ENCODE assay signal across 21 mouse cellular contexts in genomic region chr6:84017392-84017791, GRCm38 (mm10). TPM values are rescaled to one million over a fixed set of nuclear protein-coding genes. Genes with fewer than 3 reads are reported as not detected.
A peak's percentile ranks its signal among the peaks of the same experiment; 100 is the strongest.
DNase-seq lines count a peak whose midpoint lies in the region; ATAC-seq and TF ChIP-seq lines count a peak whose summit lies in the region.
"Had no signal": no experiment of that assay in that cellular context is flagged by ENCODE, and none has a peak within 500 bp of the region (broad histone marks: within the 10 kb centered on the region; RNA-seq: fewer than 3 reads in every experiment).

No protein-coding gene starts in this region.

- H3K27ac ChIP-seq in hindbrain, embryonic 10.5 days: no peak overlapping the region
- H3K27ac ChIP-seq in hindbrain, embryonic 13.5 days: no peak overlapping the region
- no peak overlapping the region for H3K27ac ChIP-seq in bone marrow, adult 2 months (ENCODE audit: control insufficient read depth, insufficient read depth, low read depth, low read length, poor library complexity)
- H3K27ac ChIP-seq in cerebellum, adult 2 months (ENCODE audit: insufficient read depth, low read length): no peak overlapping the region
- H3K27ac ChIP-seq: embryonic facial prominence, embryonic 12.5 days; heart, embryonic 13.5 days; hindbrain, embryonic 12.5 days; liver, embryonic 13.5 days; midbrain, embryonic 12.5 days had no signal

- peaks cover 39% of the 10 kb centered on the region for H3K27me3 ChIP-seq in hindbrain, embryonic 10.5 days (ENCODE audit: insufficient read depth, poor library complexity, severe bottlenecking)
- peaks cover 27% of the 10 kb centered on the region for H3K27me3 ChIP-seq in hindbrain, embryonic 13.5 days
- H3K27me3 ChIP-seq in cerebellum, adult 2 months (ENCODE audit: control insufficient read depth, insufficient read depth, low read length): no peaks in the 10 kb centered on the region
- H3K27me3 ChIP-seq: heart, embryonic 13.5 days had no signal

- no peak for ATAC-seq in hindbrain, embryonic 13.5 days (ENCODE audit: low FRiP score)
- ATAC-seq in monocyte, adult 5-6 weeks (replicated peaks; ENCODE audit: insufficient number of reproducible peaks, low FRiP score, low TSS enrichment, poor library complexity, severe bottlenecking): no peak

- 53% methylated on average over 3 of the region's 3 CpGs for WGBS in hindbrain, embryonic 10.5 days
- 64% methylated on average over 3 of the region's 3 CpGs for WGBS in hindbrain, embryonic 13.5 days
- 30% methylated on average over 3 of the region's 3 CpGs for WGBS in bone marrow, adult 2 months
- WGBS in cerebellum, adult 2 months: 49% methylated on average over 3 of the region's 3 CpGs

- H3K9me3 ChIP-seq in hindbrain, embryonic 10.5 days: no peaks in the 10 kb centered on the region
- H3K9me3 ChIP-seq in hindbrain, embryonic 13.5 days: no peaks in the 10 kb centered on the region
- H3K9me3 ChIP-seq: embryonic facial prominence, embryonic 12.5 days; heart, embryonic 13.5 days; hindbrain, embryonic 12.5 days; liver, embryonic 13.5 days; midbrain, embryonic 12.5 days had no signal

- H3K4me1 ChIP-seq in hindbrain, embryonic 10.5 days (replicated peaks): peaks cover 15% of the 10 kb centered on the region
- peaks cover 10% of the 10 kb centered on the region for H3K4me1 ChIP-seq in hindbrain, embryonic 13.5 days (replicated peaks)
- no peaks in the 10 kb centered on the region; the same call in 1 of the 2 replicates for H3K4me1 ChIP-seq in bone marrow, adult 2 months (ENCODE audit: control insufficient read depth, insufficient read depth, low read length)
- no peaks in the 10 kb centered on the region for H3K4me1 ChIP-seq in cerebellum, adult 2 months (ENCODE audit: control insufficient read depth, insufficient read depth, low read length)
- H3K4me1 ChIP-seq: liver, embryonic 13.5 days had no signal

- no peak overlapping the region for H3K9ac ChIP-seq in hindbrain, embryonic 13.5 days
- H3K9ac ChIP-seq: embryonic facial prominence, embryonic 12.5 days; heart, embryonic 13.5 days; hindbrain, embryonic 12.5 days; liver, embryonic 13.5 days; midbrain, embryonic 12.5 days had no signal

- 0 out of 2 replicates have a peak, but pooled peaks have one; percentile 8 for TF ChIP-seq CTCF in bone marrow, adult 2 months (IDR thresholded peaks at IDR 0.05; ENCODE audit: control insufficient read depth, insufficient read depth, low read length)
- TF ChIP-seq CTCF in cerebellum, adult 2 months (IDR thresholded peaks at IDR 0.05; ENCODE audit: borderline replicate concordance, insufficient read depth, low read depth, low read length): no peak

- no peak for TF ChIP-seq POLR2A in bone marrow, adult 2 months (IDR thresholded peaks at IDR 0.05; ENCODE audit: borderline replicate concordance, control insufficient read depth, low read depth, low read length)
- TF ChIP-seq POLR2A in cerebellum, adult 2 months (IDR thresholded peaks at IDR 0.05; ENCODE audit: borderline replicate concordance, insufficient read depth, low read length): no peak

- no peak overlapping the region for H3K4me2 ChIP-seq in hindbrain, embryonic 13.5 days
- H3K4me2 ChIP-seq: embryonic facial prominence, embryonic 12.5 days; heart, embryonic 13.5 days; hindbrain, embryonic 12.5 days; liver, embryonic 13.5 days; midbrain, embryonic 12.5 days had no signal

- DNase-seq in hindbrain, embryonic 10.5 days (ENCODE audit: low spot score): peak; percentile 20
- peak; percentile 41 for DNase-seq in retina, postnatal 1 day
- no peak for DNase-seq in retina, embryonic 14.5 days (ENCODE audit: low spot score)
- no peak for DNase-seq in cerebellum, adult 2 months
- no peak for DNase-seq in layer of hippocampus, adult 9-11 months
- DNase-seq: adrenal gland, postnatal 25 days; cerebellum, postnatal 10 days; gastrocnemius, postnatal 36 days; kidney, adult 18-20 months; kidney, postnatal 36 days; liver, embryonic 13.5 days; lung, postnatal 4 days; right cerebral cortex, postnatal 4 days; thymus, adult 2 months had no signal

- no peak overlapping the region for H3K4me3 ChIP-seq in hindbrain, embryonic 10.5 days
- H3K4me3 ChIP-seq in hindbrain, embryonic 13.5 days: no peak overlapping the region
- no peak overlapping the region for H3K4me3 ChIP-seq in bone marrow, adult 2 months (replicated peaks; ENCODE audit: control insufficient read depth, low read depth, low read length)
- no peak overlapping the region for H3K4me3 ChIP-seq in cerebellum, adult 2 months (replicated peaks; ENCODE audit: insufficient read depth, low read depth, low read length)
- H3K4me3 ChIP-seq: embryonic facial prominence, embryonic 12.5 days; heart, embryonic 13.5 days; hindbrain, embryonic 12.5 days; liver, embryonic 13.5 days; midbrain, embryonic 12.5 days had no signal

- no peaks in the 10 kb centered on the region for H3K36me3 ChIP-seq in hindbrain, embryonic 10.5 days
- no peaks in the 10 kb centered on the region for H3K36me3 ChIP-seq in hindbrain, embryonic 13.5 days
- H3K36me3 ChIP-seq: embryonic facial prominence, embryonic 12.5 days; heart, embryonic 13.5 days; hindbrain, embryonic 12.5 days; liver, embryonic 13.5 days; midbrain, embryonic 12.5 days had no signal

RNA-seq across cellular contexts. Expression of gene Dysf, which starts 9.0 kb away (rescaled TPM):
- 5.0 and 5.4 TPM in 2 replicates for polyA plus RNA-seq in hindbrain, embryonic 10.5 days (2016; fragmentation: Nextera tagmentation; extraction: Ambion mirVana)
- 2.4 and 2.9 TPM in 2 replicates for polyA plus RNA-seq in hindbrain, embryonic 13.5 days (2015; fragmentation: Nextera tagmentation; extraction: Ambion mirVana)
- polyA plus RNA-seq in bone marrow, adult 2 months (2011; ENCODE audit: insufficient read depth, insufficient read length, low replicate concordance, missing spikeins): 4.9 and 8.9 TPM in 2 replicates
- polyA plus RNA-seq in cerebellum, adult 2 months (2012; rRNA removed): 4.7 and 5.9 TPM in 2 replicates
- total RNA-seq in monocyte, adult 5-6 weeks (2017): not detected in 3 replicates

Comparison
In these comparisons a context has a peak if more than half of its experiments do, and no peak if none do; other contexts are left out.
1. DNase-seq: peak in hindbrain, embryonic 10.5 days (single experiment) and retina, postnatal 1 day (single experiment); none in retina, embryonic 14.5 days (single experiment), cerebellum, adult 2 months (0 of 2) and layer of hippocampus, adult 9-11 months (single experiment).